Mouse (Mus musculus) fat pad, adult 2 months (tissue): ENCODE results near the gene Zglp1.
"Not testable (repeated sequence)": the region's sequence is repeated elsewhere in the genome, so short reads cannot be mapped to it uniquely, and the experiment has no call there.

Experiments used
- DNase-seq: peaks from one replicate; pipeline ENCODE4 v3.0.0-alpha.2; 2011; ENCODE audit warnings: low read depth, low spot score; ENCODE audit errors: extremely low read depth

The Zglp1 gene

GRCm38 (mm10) chr9:21073044-21073840 lies 6.3 kb upstream of the Zglp1 start, which contains the start of the genes Gm49373 and Fdx1l:
Gene Gm49373 (minus strand): TSS chr9:21073096.
Gene Fdx1l (minus strand): TSS chr9:21073614.
- no peak for DNase-seq

GRCm38 (mm10) chr9:21072641-21073040 lies 5.7 kb upstream of the Zglp1 start:
- DNase-seq: no peak

DNA sequence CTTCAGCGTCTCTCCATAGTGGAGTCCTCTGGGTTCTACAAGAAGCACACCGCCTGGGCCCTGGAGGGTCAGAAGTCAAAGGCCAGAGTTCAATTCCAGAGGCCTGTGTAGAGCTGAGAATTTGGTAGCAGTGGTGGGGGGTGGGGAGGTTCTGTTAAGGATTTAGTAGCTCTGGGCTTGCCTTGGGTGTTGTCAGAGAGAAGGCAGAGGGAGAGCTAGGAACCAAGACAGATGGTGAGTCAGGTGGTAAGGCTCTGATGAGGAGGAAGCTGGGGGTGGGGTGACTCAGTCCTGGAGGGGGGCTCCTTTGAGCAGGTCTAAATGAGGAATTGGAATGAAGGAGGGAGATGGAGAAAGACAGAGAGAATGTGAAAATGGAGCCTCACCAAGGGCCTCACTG lies 4.0 kb downstream of the Zglp1 start:
- no peak for DNase-seq

DNA sequence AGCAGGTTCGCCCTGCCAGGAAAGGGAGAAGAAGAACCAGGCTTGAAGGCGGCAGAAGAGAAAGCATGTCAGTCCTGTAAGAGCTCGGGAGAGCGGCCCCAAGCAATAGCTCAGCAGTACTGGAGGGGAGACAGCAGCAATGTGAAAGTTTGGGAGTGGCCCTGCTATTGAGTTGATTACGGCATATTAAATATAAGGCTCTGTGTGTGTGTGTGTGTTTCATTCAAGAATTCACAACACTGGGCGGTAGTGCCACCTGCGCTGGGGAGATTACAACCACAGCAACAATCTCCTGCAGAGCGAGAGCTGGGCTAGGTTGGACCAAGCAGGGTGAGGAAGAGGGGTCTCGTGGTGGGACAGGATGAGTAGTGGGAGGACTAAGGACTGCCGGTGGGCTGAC lies 15.3 kb downstream of the Zglp1 start:
- no peak for DNase-seq

GRCm38 (mm10) chr9:21045235-21045634 lies 21.7 kb downstream of the Zglp1 start:
- DNase-seq: no peak

DNA sequence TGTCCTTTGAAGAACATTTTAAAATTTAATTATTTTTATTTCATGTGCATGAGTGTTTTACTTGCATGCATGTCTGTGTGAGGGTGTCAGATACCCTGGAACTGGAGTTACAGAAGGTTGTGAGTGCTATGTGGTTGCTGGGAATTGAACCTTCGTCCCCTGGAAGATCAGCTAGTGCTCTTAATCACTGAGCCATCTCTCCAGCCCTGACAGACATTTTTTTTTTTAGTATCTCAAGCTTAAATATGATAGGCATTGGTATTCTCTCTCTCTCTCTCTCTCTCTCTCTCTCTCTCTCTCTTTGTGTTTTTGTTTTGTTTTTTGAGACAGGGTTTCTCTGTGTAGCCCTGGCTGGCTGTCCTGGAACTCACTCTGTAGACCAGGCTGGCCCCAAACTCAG lies 22.1 kb downstream of the Zglp1 start:
- not testable (repeated sequence) for DNase-seq

DNA sequence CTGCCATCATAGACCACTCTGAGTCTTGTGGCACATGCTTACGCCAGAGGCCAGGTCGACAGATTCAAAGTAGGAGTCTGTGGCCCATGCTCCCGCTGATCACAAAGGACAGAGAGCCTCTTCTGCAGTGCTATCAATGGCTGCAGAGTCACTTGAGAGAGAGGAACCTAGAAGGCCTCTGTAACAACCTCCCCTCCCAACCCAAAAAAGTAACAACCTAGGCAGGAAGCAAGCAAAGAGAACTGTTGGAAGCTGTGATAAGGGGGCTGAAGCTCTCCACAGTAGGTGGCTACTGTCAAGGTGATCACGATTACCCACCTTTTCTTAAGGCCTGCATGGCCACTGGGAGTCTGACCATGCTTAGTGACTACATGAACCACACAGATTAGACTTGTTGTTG lies 23.3 kb downstream of the Zglp1 start:
- no peak for DNase-seq

- no peak for DNase-seq
Measured at GRCm38 (mm10) chr9:21041308-21041707, 25.6 kb downstream of the Zglp1 start.

DNA sequence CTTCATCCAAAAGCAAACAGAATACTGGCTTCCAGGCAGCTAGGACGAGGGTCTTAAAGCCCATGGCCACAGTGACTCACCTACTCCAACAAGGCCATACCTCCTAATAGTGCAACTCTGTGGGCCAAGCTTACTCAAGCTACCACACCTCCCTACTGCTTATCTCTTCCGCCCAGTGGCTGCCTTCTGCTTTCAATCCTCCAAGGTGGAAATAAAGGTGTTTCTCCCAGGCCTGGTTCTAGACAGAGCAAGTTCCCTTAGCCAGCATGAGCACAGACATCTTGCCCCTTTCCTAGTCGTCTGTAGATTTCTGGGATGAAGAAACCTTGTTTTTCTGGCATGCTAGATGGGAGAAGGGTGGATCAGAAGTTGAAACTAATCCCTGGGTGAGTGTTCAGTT lies 27.1 kb downstream of the Zglp1 start:
- no peak for DNase-seq

DNA sequence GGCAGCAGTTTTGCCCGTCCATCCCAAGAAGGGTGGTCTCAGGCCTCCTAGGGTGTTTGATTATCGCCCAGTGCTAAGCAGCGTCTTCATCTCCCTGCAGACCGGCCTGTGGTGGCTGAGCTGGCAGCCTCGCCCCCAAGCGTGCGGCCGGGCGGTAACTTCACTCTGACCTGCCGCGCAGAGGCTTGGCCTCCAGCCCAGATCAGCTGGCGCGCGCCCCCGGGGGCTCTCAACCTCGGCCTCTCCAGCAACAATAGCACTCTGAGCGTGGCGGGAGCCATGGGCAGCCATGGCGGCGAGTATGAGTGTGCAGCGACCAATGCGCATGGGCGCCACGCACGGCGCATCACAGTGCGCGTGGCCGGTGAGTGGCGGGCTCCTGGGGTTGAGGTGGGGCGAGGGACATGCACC lies 29.4 kb downstream of the Zglp1 start:
- DNase-seq: no peak

DNA sequence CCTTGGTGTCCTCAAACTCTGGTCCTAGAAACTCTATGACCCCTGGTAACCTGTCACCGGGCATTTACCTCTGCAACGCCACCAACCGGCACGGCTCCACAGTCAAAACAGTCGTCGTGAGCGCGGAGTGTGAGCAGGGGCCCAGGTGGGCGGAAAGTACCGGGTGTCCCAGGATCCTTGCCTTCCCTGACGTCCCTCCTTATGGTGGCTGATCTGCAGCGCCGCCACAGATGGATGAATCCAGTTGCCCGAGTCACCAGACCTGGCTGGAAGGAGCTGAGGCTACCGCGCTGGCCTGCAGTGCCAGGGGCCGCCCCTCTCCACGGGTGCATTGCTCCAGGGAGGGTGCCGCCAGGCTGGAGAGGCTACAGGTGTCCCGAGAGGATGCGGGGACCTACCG lies 30.2 kb downstream of the Zglp1 start:
- no peak for DNase-seq

DNA sequence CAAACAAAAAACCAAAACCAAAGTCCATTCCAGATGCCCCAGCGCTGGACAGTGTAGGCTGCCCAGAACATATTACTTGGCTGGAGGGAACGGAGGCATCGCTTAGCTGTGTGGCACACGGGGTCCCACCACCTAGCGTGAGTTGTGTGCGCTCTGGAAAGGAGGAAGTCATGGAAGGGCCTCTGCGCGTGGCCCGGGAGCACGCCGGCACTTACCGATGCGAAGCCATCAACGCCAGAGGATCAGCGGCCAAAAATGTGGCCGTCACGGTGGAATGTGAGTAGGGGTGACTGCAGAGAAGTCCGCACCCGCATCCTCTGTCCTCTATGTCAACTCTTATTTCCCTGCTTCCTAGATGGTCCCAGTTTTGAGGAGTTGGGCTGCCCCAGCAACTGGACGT lies 30.7 kb downstream of the Zglp1 start:
- no peak for DNase-seq

- no peak for DNase-seq
Measured at GRCm38 (mm10) chr9:21035586-21035985, 31.3 kb downstream of the Zglp1 start.

DNA sequence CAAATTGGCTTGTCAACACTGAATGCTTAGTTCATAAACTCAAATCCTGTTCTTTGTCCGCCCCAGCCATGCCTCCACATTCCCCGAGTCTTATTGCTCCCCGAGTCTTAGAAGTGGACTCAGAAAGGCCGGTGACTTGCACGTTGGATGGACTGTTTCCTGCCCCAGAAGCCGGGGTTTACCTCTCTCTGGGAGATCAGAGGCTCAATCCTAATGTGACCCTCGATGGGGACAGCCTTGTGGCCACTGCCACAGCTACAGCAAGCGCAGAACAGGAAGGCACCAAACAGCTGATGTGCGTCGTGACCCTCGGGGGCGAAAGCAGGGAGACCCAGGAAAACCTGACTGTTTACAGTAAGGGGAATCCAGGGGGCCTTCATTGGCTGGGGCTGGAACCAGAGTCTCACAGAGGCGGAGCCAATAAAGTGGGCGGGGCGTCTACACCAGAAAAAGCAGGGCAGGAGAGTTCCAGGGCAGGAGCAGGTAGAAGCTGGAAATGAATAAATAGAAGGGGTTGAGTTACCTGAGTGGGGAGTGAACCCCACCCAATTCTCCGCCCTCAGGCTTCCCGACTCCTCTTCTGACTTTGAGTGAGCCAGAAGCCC lies 32.3 kb downstream of the Zglp1 start:
- no peak for DNase-seq

GRCm38 (mm10) chr9:21033136-21033535 lies 33.8 kb downstream of the Zglp1 start:
- DNase-seq: no peak

GRCm38 (mm10) chr9:21032491-21032890 lies 34.4 kb downstream of the Zglp1 start:
- DNase-seq: no peak

- DNase-seq: no peak
Measured at GRCm38 (mm10) chr9:21031896-21032351, 35.0 kb downstream of the Zglp1 start, which contains the start of gene Icam5. Gene Icam5 (plus strand): TSS chr9:21032073.

- no peak for DNase-seq
Measured at GRCm38 (mm10) chr9:21031251-21031895, 35.5 kb downstream of the Zglp1 start.

- peak; percentile 61 for DNase-seq
Measured at GRCm38 (mm10) chr9:21030781-21031250, 36.1 kb downstream of the Zglp1 start.

DNA sequence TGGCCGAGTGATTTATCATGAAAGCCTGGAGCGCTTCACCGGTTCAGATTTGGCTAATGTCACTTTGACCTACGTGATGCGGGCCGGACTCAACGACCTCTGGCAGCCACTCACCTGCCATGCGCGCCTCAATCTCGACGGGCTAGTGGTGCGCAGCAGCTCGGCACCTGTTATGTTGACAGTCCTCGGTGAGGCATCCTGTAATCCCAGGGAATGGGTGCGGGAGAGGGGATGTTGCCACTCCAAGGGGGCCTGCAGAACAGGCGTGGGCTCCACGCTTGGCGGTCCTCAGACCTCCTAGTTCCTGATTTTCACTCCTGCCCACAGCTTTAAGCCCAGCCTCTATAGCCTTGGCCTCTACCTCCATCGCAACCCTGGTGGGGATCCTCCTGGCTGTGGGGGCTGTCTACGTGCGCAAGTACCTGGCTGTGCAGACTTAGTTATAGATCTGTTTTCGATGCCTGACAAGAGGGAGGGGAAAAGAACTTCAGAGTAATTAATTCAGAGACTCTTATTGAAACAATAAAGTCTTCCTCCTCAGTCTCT lies 36.8 kb downstream of the Zglp1 start:
- DNase-seq: no peak

DNA sequence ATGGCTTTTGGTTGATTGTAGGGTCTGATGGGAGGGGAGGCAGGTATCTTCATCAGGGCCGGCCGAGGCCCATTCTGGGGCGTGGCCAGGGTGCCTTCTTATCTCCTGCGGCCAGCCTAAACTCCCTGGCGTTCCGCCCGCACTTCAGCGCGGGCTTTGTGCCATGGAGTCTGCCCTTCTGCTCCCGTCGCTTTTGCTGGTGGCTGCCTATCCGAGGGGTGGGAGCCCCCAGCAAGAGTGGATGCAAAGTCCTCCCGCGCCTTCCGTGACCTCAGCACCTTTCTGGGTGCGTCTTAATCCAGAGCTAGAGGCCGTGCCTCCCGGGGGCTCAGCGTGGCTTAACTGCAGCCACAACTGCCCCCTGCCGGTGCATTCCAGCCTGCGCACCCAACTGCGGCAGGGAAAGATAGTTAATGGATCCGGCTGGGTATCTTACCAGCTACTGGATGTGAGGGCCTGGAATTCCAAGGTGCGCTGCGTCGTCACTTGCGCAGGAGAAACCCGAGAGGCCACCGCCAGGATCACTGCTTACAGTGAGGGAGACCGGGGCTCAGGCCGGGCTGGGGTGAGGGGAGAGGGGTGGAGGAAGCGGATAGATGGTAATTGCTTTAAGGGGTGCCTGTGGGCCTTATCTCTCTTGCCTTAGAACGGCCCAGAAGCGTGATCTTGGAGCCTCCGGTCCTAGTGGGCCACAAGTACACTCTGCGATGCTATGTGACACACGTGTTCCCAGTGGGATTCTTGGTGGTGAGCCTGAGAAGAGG lies 37.4 kb downstream of the Zglp1 start, which contains the start of gene Icam4:
TSS of gene Icam4 (plus strand) at position 83 of the 764 bp plus-strand sequence.
- DNase-seq: no peak
